Mouse (Mus musculus) C3H10T1/2 (cell line): Measurements from ENCODE around the gene Cntn1. TPM values are rescaled to one million over a fixed set of nuclear protein-coding genes. Genes with fewer than 3 reads are reported as not detected.

Source experiments
- polyA plus RNA-seq, 2 experiments: library from polyadenylated mRNA; unstranded; fragments of >200 nt; fragmentation: generic; extraction: Trizol; gene quantifications; one replicate each; pipeline ENCODE4 v1.2.1; 2012; ENCODE audit warnings: missing spikeins in 2 of 2

The Cntn1 gene
- polyA plus RNA-seq, result not detected

DNA sequence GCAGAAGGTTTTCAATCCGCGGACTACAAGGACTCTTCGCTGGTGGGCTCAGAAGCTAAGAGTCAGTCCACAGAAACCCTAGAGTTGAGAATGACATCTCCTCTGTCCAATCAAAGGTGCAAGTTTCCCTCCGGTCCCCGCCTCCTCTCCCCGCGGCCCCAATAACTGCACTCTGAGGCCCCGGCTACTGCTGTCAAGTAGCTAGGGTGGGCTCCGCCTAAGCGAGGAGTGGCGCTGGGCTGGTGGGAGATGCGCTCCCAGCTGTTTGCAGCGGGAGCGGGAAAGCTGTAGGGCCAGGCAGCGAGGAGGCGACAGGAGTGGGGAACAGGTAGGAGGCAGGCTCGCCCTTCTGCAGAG is at the start of gene Cntn1:
Gene Cntn1, plus strand, starts transcription at position 170 of the 357 bp plus-strand sequence.

Other genes with a start within 250 kb of the Cntn1 start
- not detected for gene Smgc, start 212.9 kb upstream of the Cntn1 start, polyA plus RNA-seq